Mouse (Mus musculus) MEL (cell line): ENCODE data around the gene Mars2.

ENCODE experiments used
- CTCF ChIP-seq, 3 experiments: IDR thresholded peaks in 2 of 3; conservative IDR thresholded peaks in 1 of 3; 2 replicates each; pipeline ENCODE4 v1.5.1; 2011 to 2012; ENCODE audit warnings: low read length in 3 of 3, low read depth in 2 of 3, mild to moderate bottlenecking in 2 of 3, improper control_type of control experiment in 1 of 3, inconsistent platforms in 1 of 3, mixed read lengths in 1 of 3, moderate library complexity in 1 of 3; ENCODE audit not compliant: control insufficient read depth in 1 of 3, insufficient read depth in 1 of 3, poor library complexity in 1 of 3, severe bottlenecking in 1 of 3
- EP300 ChIP-seq, 2 experiments: IDR thresholded peaks; 2 replicates each; pipeline ENCODE4 v1.6.1; 2011; ENCODE audit warnings: improper control_type of control experiment in 2 of 2, low read length in 2 of 2, low read depth in 1 of 2, mild to moderate bottlenecking in 1 of 2
- GATA1 ChIP-seq: IDR thresholded peaks from 2 replicates; pipeline ENCODE4 v1.6.1; 2011; ENCODE audit warnings: low read depth, low read length, improper control_type of control experiment
- MAFK ChIP-seq: IDR thresholded peaks from 2 replicates; pipeline ENCODE4 v1.6.1; 2011; ENCODE audit warnings: low read depth, mild to moderate bottlenecking, low read length, improper control_type of control experiment, borderline replicate concordance
- MAX ChIP-seq: IDR thresholded peaks from 2 replicates; pipeline ENCODE4 v1.6.1; 2011; ENCODE audit warnings: low read length, improper control_type of control experiment
- MAZ ChIP-seq: IDR thresholded peaks from 2 replicates; pipeline ENCODE4 v1.6.1; 2012; ENCODE audit warnings: low read depth, mild to moderate bottlenecking, inconsistent platforms, low read length, improper control_type of control experiment
- NRF1 ChIP-seq: IDR thresholded peaks from 2 replicates; pipeline ENCODE4 v1.6.1; 2014; ENCODE audit warnings: low read depth, mild to moderate bottlenecking, inconsistent platforms, low read length, improper control_type of control experiment, moderate library complexity; ENCODE audit not compliant: poor library complexity, insufficient read depth, severe bottlenecking
- POLR2A ChIP-seq, 2 experiments: IDR thresholded peaks; 2 replicates each; pipeline ENCODE4 v1.6.1; 2011 to 2012; ENCODE audit warnings: low read length in 2 of 2, mild to moderate bottlenecking in 2 of 2, control low read depth in 1 of 2, improper control_type of control experiment in 1 of 2, low read depth in 1 of 2, moderate library complexity in 1 of 2; ENCODE audit not compliant: control insufficient read depth in 1 of 2, insufficient read depth in 1 of 2, poor library complexity in 1 of 2
- POLR2AphosphoS2 ChIP-seq: IDR thresholded peaks from 2 replicates; pipeline ENCODE4 v1.6.1; 2011; ENCODE audit warnings: low read length, improper control_type of control experiment
- POLR2AphosphoS5 ChIP-seq: IDR thresholded peaks from 2 replicates; pipeline ENCODE4 v1.6.1; 2012; ENCODE audit warnings: low read depth, borderline replicate concordance, mild to moderate bottlenecking, inconsistent platforms, low read length, moderate library complexity, mixed read lengths
- SIN3A ChIP-seq: IDR thresholded peaks from 2 replicates; pipeline ENCODE4 v1.6.1; 2012; ENCODE audit warnings: low read length, improper control_type of control experiment, inconsistent platforms
- SMC3 ChIP-seq: IDR thresholded peaks from 2 replicates; pipeline ENCODE4 v1.6.1; 2011; ENCODE audit warnings: low read depth, low read length, improper control_type of control experiment
- USF1 ChIP-seq: IDR thresholded peaks from 2 replicates; pipeline ENCODE4 v1.6.1; 2014; ENCODE audit warnings: low read depth, mild to moderate bottlenecking, inconsistent platforms, low read length, improper control_type of control experiment, moderate library complexity

- no peak for TF ChIP-seq MAZ
- TF ChIP-seq POLR2A (IDR thresholded peaks at IDR 0.05; ENCODE audit: control insufficient read depth in 1 of 2, insufficient read depth in 1 of 2, low read depth in 1 of 2, low read length in 2 of 2, poor library complexity in 1 of 2) = no peak
- no peak for TF ChIP-seq CTCF (IDR thresholded peaks at IDR 0.05 in 2 of 3, conservative IDR thresholded peaks at IDR 0.05 in 1 of 3; ENCODE audit: control insufficient read depth in 1 of 3, insufficient read depth in 1 of 3, low read depth in 2 of 3, low read length in 3 of 3, poor library complexity in 1 of 3, severe bottlenecking in 1 of 3)
- no peak for TF ChIP-seq MAX
- no peak for TF ChIP-seq MAFK
- TF ChIP-seq GATA1 = no peak
- TF ChIP-seq EP300 (IDR thresholded peaks at IDR 0.05; ENCODE audit: low read depth in 1 of 2, low read length in 2 of 2) = no peak
- no peak for TF ChIP-seq POLR2AphosphoS5
- no peak for TF ChIP-seq POLR2AphosphoS2
- no peak for TF ChIP-seq USF1
- TF ChIP-seq NRF1 = no peak
- no peak for TF ChIP-seq SMC3
- no peak for TF ChIP-seq SIN3A
Observed at GRCm38 (mm10) chr1:55228256-55228884, 8.6 kb upstream of the Mars2 start.
